Mouse (Mus musculus) heart, embryonic 16.5 days (tissue): Measurements from ENCODE around the gene Fam81b. TPM values are rescaled to one million over a fixed set of nuclear protein-coding genes. Genes with fewer than 3 reads are reported as not detected.

Experiments
- ATAC-seq: fragments of 200-750 bp; cut with Nextera tagmentation; replicated peaks from 2 replicates; pipeline ENCODE4 v1.8.0; 2017; ENCODE audit warnings: moderate number of reproducible peaks; ENCODE audit not compliant: insufficient read depth, low FRiP score; ENCODE audit errors: extremely low read depth
- H3K27ac ChIP-seq: fragments of 300-500 bp; sonication (generic); 2 replicates; pipeline ENCODE4 v1.5.1; 2014; ENCODE audit warnings: mild to moderate bottlenecking, low read length, control low read depth, moderate library complexity
- H3K27me3 ChIP-seq: fragments of 300-500 bp; sonication (generic); 2 replicates; pipeline ENCODE4 v1.6.1; 2014; ENCODE audit warnings: low read length, mixed read lengths; ENCODE audit not compliant: control insufficient read depth, insufficient read depth
- H3K36me3 ChIP-seq: fragments of 300-500 bp; sonication (generic); 2 replicates; pipeline ENCODE4 v1.6.1; 2014; ENCODE audit not compliant: control insufficient read depth, insufficient read depth
- H3K4me1 ChIP-seq: fragments of 300-500 bp; sonication (generic); 2 replicates; pipeline ENCODE4 v1.6.1; 2014; ENCODE audit warnings: low read length, mixed read lengths; ENCODE audit not compliant: control insufficient read depth, insufficient read depth
- H3K4me2 ChIP-seq: fragments of 300-500 bp; sonication (generic); 2 replicates; pipeline ENCODE4 v1.6.1; 2014; ENCODE audit warnings: low read depth, mild to moderate bottlenecking, control low read depth, low read length
- H3K4me3 ChIP-seq: fragments of 300-500 bp; sonication (generic); 2 replicates; pipeline ENCODE4 v1.5.1; 2014; ENCODE audit warnings: mild to moderate bottlenecking, control low read depth, low read length
- H3K9ac ChIP-seq: fragments of 300-500 bp; sonication (generic); 2 replicates; pipeline ENCODE4 v1.6.1; 2014; ENCODE audit warnings: low read length, control low read depth
- H3K9me3 ChIP-seq: fragments of 300-500 bp; sonication (generic); replicated peaks from 2 replicates; pipeline ENCODE4 v1.6.1; 2016; ENCODE audit warnings: low read length; ENCODE audit not compliant: control insufficient read depth
- WGBS: fragments of 180-500 bp; shearing (Covaris S2); extraction: QIAGEN DNeasy Blood & Tissue Kit; methylation state at CpG from one replicate; pipeline ENCODE4 v1.1.7; 2014; 5-methylcytosine and 5-hydroxymethylcytosine counted together
- polyA plus RNA-seq: library from polyadenylated mRNA; unstranded; fragments of >200 nt; fragmentation: Nextera tagmentation; extraction: Ambion mirVana; gene quantifications from 2 replicates; pipeline ENCODE4 v1.2.1, GENCODE M21; 2015

The Fam81b gene
- polyA plus RNA-seq, 1 experiment from 2014 or later, result not detected

GRCm38 (mm10) chr13:76214928-76215327 is 89.9 kb downstream of the Fam81b start:
- WGBS, result 77% methylated on average over 2 of the region's 2 CpGs
- H3K27me3 ChIP-seq, result no peaks in the 10 kb centered on the region
- no peak overlapping the region for H3K9ac ChIP-seq
- no peak overlapping the region for H3K4me3 ChIP-seq
- H3K36me3 ChIP-seq, result no peaks in the 10 kb centered on the region
- ATAC-seq, result no peak
- no peaks in the 10 kb centered on the region for H3K9me3 ChIP-seq
- H3K4me1 ChIP-seq, result no peaks in the 10 kb centered on the region
- H3K4me2 ChIP-seq, result no peak overlapping the region
- no peak overlapping the region for H3K27ac ChIP-seq

GRCm38 (mm10) chr13:76199943-76200342 is 104.9 kb downstream of the Fam81b start:
- Histone ChIP-seq H3K9ac (no peak overlapping the region), H3K4me2 (no peak overlapping the region), H3K27me3 (no peaks in the 10 kb centered on the region), H3K27ac (no peak overlapping the region), H3K9me3 (no peaks in the 10 kb centered on the region), H3K4me1 (no peaks in the 10 kb centered on the region), H3K4me3 (no peak overlapping the region), H3K36me3 (peaks cover 5% of the 10 kb centered on the region; the same call in 1 of the 2 replicates)
- 69% methylated on average over 4 of the region's 4 CpGs for WGBS
- no peak for ATAC-seq

GRCm38 (mm10) chr13:76197297-76197848 is 107.5 kb downstream of the Fam81b start:
- Histone ChIP-seq H3K27ac (no peak overlapping the region), H3K9me3 (no peaks in the 10 kb centered on the region), H3K9ac (no peak overlapping the region), H3K4me1 (no peaks in the 10 kb centered on the region), H3K4me3 (no peak overlapping the region), H3K36me3 (peaks cover 7% of the 10 kb centered on the region; the same call in 1 of the 2 replicates), H3K4me2 (no peak overlapping the region), H3K27me3 (no peaks in the 10 kb centered on the region)
- no peak for ATAC-seq
- 71% methylated on average over 3 of the region's 3 CpGs for WGBS

GRCm38 (mm10) chr13:76195431-76196138 is 109.3 kb downstream of the Fam81b start:
- Histone ChIP-seq H3K27ac (no peak overlapping the region), H3K9me3 (no peaks in the 10 kb centered on the region), H3K4me1 (no peaks in the 10 kb centered on the region), H3K4me2 (no peak overlapping the region), H3K36me3 (peaks cover 20% of the 10 kb centered on the region), H3K4me3 (no peak overlapping the region), H3K9ac (no peak overlapping the region), H3K27me3 (no peaks in the 10 kb centered on the region)
- no peak for ATAC-seq
- 92% methylated on average over 8 of the region's 8 CpGs for WGBS

- no peak for ATAC-seq
- H3K27me3 ChIP-seq, result no peaks in the 10 kb centered on the region
- no peak overlapping the region for H3K4me2 ChIP-seq
- H3K27ac ChIP-seq, result no peak overlapping the region
- no peaks in the 10 kb centered on the region for H3K9me3 ChIP-seq
- no peak overlapping the region for H3K9ac ChIP-seq
- peaks cover 25% of the 10 kb centered on the region for H3K36me3 ChIP-seq
- H3K4me1 ChIP-seq, result no peaks in the 10 kb centered on the region
- H3K4me3 ChIP-seq, result no peak overlapping the region
Measured at GRCm38 (mm10) chr13:76194937-76195336, 109.9 kb downstream of the Fam81b start.

- Histone ChIP-seq H3K9ac (no peak overlapping the region), H3K4me2 (no peak overlapping the region), H3K27ac (no peak overlapping the region), H3K27me3 (no peaks in the 10 kb centered on the region), H3K36me3 (peaks cover 33% of the 10 kb centered on the region), H3K4me1 (no peaks in the 10 kb centered on the region), H3K4me3 (no peak overlapping the region), H3K9me3 (no peaks in the 10 kb centered on the region)
- ATAC-seq, result no peak
- WGBS, result 78% methylated on average over 3 of the region's 3 CpGs
Measured at GRCm38 (mm10) chr13:76190273-76190672, 114.6 kb downstream of the Fam81b start.

GRCm38 (mm10) chr13:76189190-76189589 is 115.7 kb downstream of the Fam81b start:
- no peak overlapping the region for H3K4me3 ChIP-seq
- H3K36me3 ChIP-seq, result peaks cover 33% of the 10 kb centered on the region
- H3K4me1 ChIP-seq, result no peaks in the 10 kb centered on the region
- no peaks in the 10 kb centered on the region for H3K9me3 ChIP-seq
- no peaks in the 10 kb centered on the region for H3K27me3 ChIP-seq
- H3K9ac ChIP-seq, result no peak overlapping the region
- no peak overlapping the region for H3K4me2 ChIP-seq
- WGBS, result 93% methylated on average over 3 of the region's 3 CpGs
- ATAC-seq, result no peak
- no peak overlapping the region for H3K27ac ChIP-seq

GRCm38 (mm10) chr13:76187651-76188050 is 117.2 kb downstream of the Fam81b start:
- 92% methylated on average over 5 of the region's 5 CpGs for WGBS
- no peaks in the 10 kb centered on the region for H3K4me1 ChIP-seq
- H3K4me3 ChIP-seq, result no peak overlapping the region
- H3K27ac ChIP-seq, result no peak overlapping the region
- no peak overlapping the region for H3K9ac ChIP-seq
- no peak overlapping the region for H3K4me2 ChIP-seq
- no peaks in the 10 kb centered on the region for H3K9me3 ChIP-seq
- H3K27me3 ChIP-seq, result no peaks in the 10 kb centered on the region
- H3K36me3 ChIP-seq, result peaks cover 33% of the 10 kb centered on the region
- ATAC-seq, result no peak

- peaks cover 22% of the 10 kb centered on the region for H3K36me3 ChIP-seq
- no peak for ATAC-seq
Measured at GRCm38 (mm10) chr13:76178700-76179099, 126.2 kb downstream of the Fam81b start.

More at GRCm38 (mm10) chr13:76178700-76179099, 126.2 kb downstream of the Fam81b start:
- Histone ChIP-seq H3K27ac (no peak overlapping the region), H3K4me2 (no peak overlapping the region), H3K4me1 (no peaks in the 10 kb centered on the region), H3K9me3 (peaks cover 9% of the 10 kb centered on the region), H3K9ac (no peak overlapping the region), H3K4me3 (no peak overlapping the region), H3K27me3 (no peaks in the 10 kb centered on the region)
- WGBS, result 93% methylated on average over 5 of the region's 5 CpGs
